Mouse (Mus musculus) hindbrain, embryonic 13.5 days (tissue): ENCODE data around the gene Tet2. TPM values are rescaled to one million over a fixed set of nuclear protein-coding genes. Genes with fewer than 3 reads are reported as not detected.
"Not testable (repeated sequence)": the region's sequence is repeated elsewhere in the genome, so short reads cannot be mapped to it uniquely, and the experiment has no call there.

ENCODE experiments used
- ATAC-seq: fragments of 200-750 bp; cut with Nextera tagmentation; 2 replicates; pipeline ENCODE4 v1.8.0; 2017; ENCODE audit warnings: moderate TSS enrichment; ENCODE audit not compliant: low FRiP score
- H3K27ac ChIP-seq: fragments of 300-500 bp; sonication (generic); 2 replicates; pipeline ENCODE4 v1.5.1; 2015; ENCODE audit warnings: inconsistent platforms, mild to moderate bottlenecking, moderate library complexity
- H3K27me3 ChIP-seq: fragments of 300-500 bp; sonication (generic); 2 replicates; pipeline ENCODE4 v1.6.1; 2015; ENCODE audit warnings: mild to moderate bottlenecking, inconsistent platforms
- H3K36me3 ChIP-seq: fragments of 300-500 bp; sonication (generic); 2 replicates; pipeline ENCODE4 v1.6.1; 2015; ENCODE audit warnings: mild to moderate bottlenecking, inconsistent platforms
- H3K4me1 ChIP-seq: fragments of 300-500 bp; sonication (generic); replicated peaks from 2 replicates; pipeline ENCODE4 v1.6.1; 2015; ENCODE audit warnings: inconsistent platforms
- H3K4me2 ChIP-seq: fragments of 300-500 bp; sonication (generic); 2 replicates; pipeline ENCODE4 v1.6.1; 2015; ENCODE audit warnings: inconsistent platforms, mild to moderate bottlenecking, moderate library complexity
- H3K4me3 ChIP-seq: fragments of 300-500 bp; sonication (generic); 2 replicates; pipeline ENCODE4 v1.5.1; 2015; ENCODE audit warnings: mild to moderate bottlenecking, inconsistent platforms
- H3K9ac ChIP-seq: fragments of 300-500 bp; sonication (generic); 2 replicates; pipeline ENCODE4 v1.6.1; 2015; ENCODE audit warnings: mild to moderate bottlenecking, inconsistent platforms
- H3K9me3 ChIP-seq: fragments of 300-500 bp; sonication (generic); 2 replicates; pipeline ENCODE4 v1.6.1; 2016; ENCODE audit warnings: inconsistent platforms
- WGBS: fragments of 180-500 bp; shearing (Covaris S2); methylation state at CpG from one replicate; pipeline ENCODE4 v1.1.7; 2015; 5-methylcytosine and 5-hydroxymethylcytosine counted together
- polyA plus RNA-seq: library from polyadenylated mRNA; unstranded; fragments of >200 nt; fragmentation: Nextera tagmentation; extraction: Ambion mirVana; gene quantifications from 2 replicates; pipeline ENCODE4 v1.2.1, GENCODE M21; 2015

The Tet2 gene
- polyA plus RNA-seq, 1 experiment from 2014 or later: 21.7 TPM

DNA sequence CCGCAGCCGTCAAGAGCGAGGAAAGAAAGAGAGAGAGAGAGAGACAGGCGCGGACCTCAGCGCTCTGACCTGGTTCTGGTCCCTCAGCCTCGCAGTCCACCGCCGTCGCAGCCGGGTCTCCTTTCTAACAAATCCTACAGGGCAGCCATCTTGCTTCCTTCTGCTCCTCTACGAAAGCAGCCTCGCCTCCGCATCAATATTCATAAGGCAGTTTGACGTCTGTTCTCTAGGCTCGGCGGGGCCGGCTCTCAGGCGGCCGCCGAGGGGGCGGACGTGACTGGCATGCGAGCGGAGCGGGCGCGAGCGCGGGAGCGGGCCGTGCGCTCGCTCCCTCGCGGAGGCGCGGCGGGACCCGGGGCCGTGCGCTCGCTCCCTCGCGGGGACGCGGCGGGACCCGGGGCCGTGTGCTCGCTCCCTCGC lies 798 bp downstream of the Tet2 start:
- H3K27ac ChIP-seq: peak overlapping the region; percentile 94
- peaks cover 26% of the 10 kb centered on the region for H3K4me1 ChIP-seq
- H3K4me3 ChIP-seq: peak overlapping the region; percentile 81
- WGBS: 0% methylated on average over 37 of the region's 52 CpGs
- H3K9me3 ChIP-seq: no peaks in the 10 kb centered on the region
- no peaks in the 10 kb centered on the region for H3K27me3 ChIP-seq
- H3K36me3 ChIP-seq: no peaks in the 10 kb centered on the region
- H3K4me2 ChIP-seq: peak overlapping the region; percentile 75
- peak; percentile 97 for ATAC-seq
- peak overlapping the region; percentile 85 for H3K9ac ChIP-seq

GRCm38 (mm10) chr3:133543101-133544020 lies 1.6 kb downstream of the Tet2 start:
- H3K9ac ChIP-seq: peak overlapping the region; percentile 85
- H3K4me1 ChIP-seq: peaks cover 26% of the 10 kb centered on the region
- H3K4me3 ChIP-seq: peak overlapping the region; percentile 81
- under 1% methylated on average over 21 of the region's 21 CpGs for WGBS
- H3K36me3 ChIP-seq: peaks cover 4% of the 10 kb centered on the region
- no peaks in the 10 kb centered on the region for H3K9me3 ChIP-seq
- no peaks in the 10 kb centered on the region for H3K27me3 ChIP-seq
- ATAC-seq: peak; percentile 3; the same call in 1 of the 2 replicates
- H3K4me2 ChIP-seq: peak overlapping the region; percentile 75
- H3K27ac ChIP-seq: peak overlapping the region; percentile 94

DNA sequence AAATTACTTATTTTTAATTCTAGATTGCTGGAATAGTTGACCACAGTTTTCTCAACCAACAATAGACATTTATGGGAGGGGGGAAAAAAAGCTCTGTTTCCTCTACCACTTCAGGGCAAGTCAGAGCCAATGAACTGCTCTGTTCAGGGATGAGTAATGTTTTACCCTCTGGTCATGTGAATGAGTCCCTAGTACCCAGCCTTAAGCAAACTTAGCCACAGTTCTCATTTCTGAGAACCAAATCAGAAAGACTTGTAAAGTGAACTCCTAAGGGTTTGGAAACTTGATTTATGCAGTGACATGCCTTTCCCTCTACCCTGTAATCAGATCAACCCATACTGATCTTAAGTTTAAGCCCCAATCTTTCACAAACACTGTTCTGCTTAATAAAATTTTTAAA lies 2.9 kb downstream of the Tet2 start:
- no peaks in the 10 kb centered on the region for H3K9me3 ChIP-seq
- no peak for ATAC-seq
- H3K9ac ChIP-seq: no peak overlapping the region
- H3K36me3 ChIP-seq: peaks cover 10% of the 10 kb centered on the region
- peak overlapping the region; percentile 75 for H3K4me2 ChIP-seq
- no peaks in the 10 kb centered on the region for H3K27me3 ChIP-seq
- H3K4me3 ChIP-seq: peak overlapping the region; percentile 81; the same call in 1 of the 2 replicates
- no peak overlapping the region for H3K27ac ChIP-seq
- H3K4me1 ChIP-seq: peaks cover 26% of the 10 kb centered on the region

DNA sequence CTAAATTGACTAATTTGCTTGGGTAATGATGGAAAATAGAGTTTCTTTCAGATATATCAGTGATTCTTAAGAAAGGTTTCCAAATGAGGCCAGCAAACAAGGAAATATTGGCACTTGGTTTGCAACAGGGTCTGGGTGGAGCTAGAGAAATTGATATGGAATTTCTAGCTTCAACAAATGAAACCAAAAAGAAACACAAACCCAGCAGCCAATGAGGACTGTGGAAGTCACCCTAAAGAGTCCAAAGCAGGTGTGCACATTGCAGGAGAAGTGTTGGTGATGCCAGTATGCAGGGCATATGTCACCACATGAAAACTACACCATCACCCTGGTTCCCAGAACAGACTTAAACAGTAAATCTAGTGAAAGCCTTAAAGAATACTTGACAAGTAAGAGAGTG lies 3.9 kb downstream of the Tet2 start:
- no peak overlapping the region for H3K9ac ChIP-seq
- H3K4me1 ChIP-seq: peaks cover 26% of the 10 kb centered on the region
- H3K27me3 ChIP-seq: no peaks in the 10 kb centered on the region
- H3K27ac ChIP-seq: no peak overlapping the region
- H3K36me3 ChIP-seq: peaks cover 16% of the 10 kb centered on the region
- no peak overlapping the region for H3K4me3 ChIP-seq
- H3K9me3 ChIP-seq: no peaks in the 10 kb centered on the region
- H3K4me2 ChIP-seq: peak overlapping the region; percentile 13; the same call in 1 of the 2 replicates
- no peak for ATAC-seq

DNA sequence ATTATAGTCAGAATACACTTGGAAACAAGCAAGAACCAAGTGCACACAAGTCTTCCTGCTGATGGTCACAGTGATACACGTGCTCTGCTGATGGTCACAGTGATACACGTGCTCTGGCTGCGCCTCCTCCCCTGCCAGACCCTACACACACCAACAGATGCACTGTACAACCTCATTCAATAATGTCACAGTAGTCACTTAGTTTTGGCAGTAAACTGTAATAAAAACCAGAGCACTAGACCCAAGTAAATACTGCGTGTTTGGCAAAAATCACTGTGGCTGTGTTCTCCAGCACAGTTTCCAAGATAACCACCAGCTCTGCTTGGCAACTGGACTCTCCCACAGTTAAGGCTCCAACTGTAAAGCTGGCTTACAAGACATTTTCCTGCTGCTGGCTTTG lies 4.9 kb downstream of the Tet2 start:
- H3K4me1 ChIP-seq: peaks cover 21% of the 10 kb centered on the region
- no peaks in the 10 kb centered on the region for H3K9me3 ChIP-seq
- no peak for ATAC-seq
- H3K27ac ChIP-seq: no peak overlapping the region
- H3K36me3 ChIP-seq: peaks cover 16% of the 10 kb centered on the region
- no peaks in the 10 kb centered on the region for H3K27me3 ChIP-seq
- H3K4me3 ChIP-seq: no peak overlapping the region
- WGBS: 85% methylated on average over 4 of the region's 4 CpGs
- no peak overlapping the region for H3K4me2 ChIP-seq
- no peak overlapping the region; the same call in 1 of the 2 replicates for H3K9ac ChIP-seq

- WGBS: 97% methylated on average over 3 of the region's 4 CpGs
- H3K4me2 ChIP-seq, H3K27ac ChIP-seq, H3K9me3 ChIP-seq, ATAC-seq, H3K4me3 ChIP-seq, H3K9ac ChIP-seq, H3K27me3 ChIP-seq: not testable (repeated sequence)
- Histone ChIP-seq H3K36me3 (peaks cover 16% of the 10 kb centered on the region), H3K4me1 (peaks cover 30% of the 10 kb centered on the region)
Measured at GRCm38 (mm10) chr3:133538499-133538898, 6.4 kb downstream of the Tet2 start.

DNA sequence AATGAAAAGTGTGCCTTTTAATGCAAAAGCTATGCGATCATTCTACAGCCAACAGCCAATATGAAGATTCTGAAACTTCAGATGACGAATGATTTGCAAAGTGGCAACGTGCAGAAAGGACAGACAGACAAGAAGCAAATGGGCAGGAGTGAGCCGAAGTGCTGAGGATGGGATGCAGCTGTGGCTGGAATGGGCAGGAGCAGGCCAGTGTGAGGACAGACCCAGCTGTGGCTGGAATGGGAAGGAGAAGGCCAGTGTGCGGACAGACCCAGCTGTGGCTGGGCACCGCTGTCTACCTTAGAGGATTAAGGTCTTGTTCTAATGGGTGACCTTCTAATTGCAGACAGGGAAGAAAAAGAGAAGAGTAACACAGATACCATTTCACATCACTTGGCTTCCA lies 9.3 kb downstream of the Tet2 start:
- H3K9me3 ChIP-seq: no peaks in the 10 kb centered on the region
- H3K4me3 ChIP-seq: no peak overlapping the region
- no peak for ATAC-seq
- no peak overlapping the region for H3K9ac ChIP-seq
- H3K4me2 ChIP-seq: no peak overlapping the region
- peaks cover 27% of the 10 kb centered on the region for H3K4me1 ChIP-seq
- no peak overlapping the region for H3K27ac ChIP-seq
- H3K36me3 ChIP-seq: peaks cover 16% of the 10 kb centered on the region
- H3K27me3 ChIP-seq: no peaks in the 10 kb centered on the region
- 89% methylated on average over 6 of the region's 6 CpGs for WGBS

GRCm38 (mm10) chr3:133534066-133534465 lies 10.9 kb downstream of the Tet2 start:
- no peak for ATAC-seq
- Histone ChIP-seq H3K9ac (no peak overlapping the region), H3K36me3 (peaks cover 16% of the 10 kb centered on the region), H3K27me3 (no peaks in the 10 kb centered on the region), H3K9me3 (no peaks in the 10 kb centered on the region), H3K4me2 (no peak overlapping the region), H3K27ac (no peak overlapping the region), H3K4me3 (no peak overlapping the region), H3K4me1 (peaks cover 18% of the 10 kb centered on the region)
- WGBS: 22% methylated on average over 6 of the region's 6 CpGs

DNA sequence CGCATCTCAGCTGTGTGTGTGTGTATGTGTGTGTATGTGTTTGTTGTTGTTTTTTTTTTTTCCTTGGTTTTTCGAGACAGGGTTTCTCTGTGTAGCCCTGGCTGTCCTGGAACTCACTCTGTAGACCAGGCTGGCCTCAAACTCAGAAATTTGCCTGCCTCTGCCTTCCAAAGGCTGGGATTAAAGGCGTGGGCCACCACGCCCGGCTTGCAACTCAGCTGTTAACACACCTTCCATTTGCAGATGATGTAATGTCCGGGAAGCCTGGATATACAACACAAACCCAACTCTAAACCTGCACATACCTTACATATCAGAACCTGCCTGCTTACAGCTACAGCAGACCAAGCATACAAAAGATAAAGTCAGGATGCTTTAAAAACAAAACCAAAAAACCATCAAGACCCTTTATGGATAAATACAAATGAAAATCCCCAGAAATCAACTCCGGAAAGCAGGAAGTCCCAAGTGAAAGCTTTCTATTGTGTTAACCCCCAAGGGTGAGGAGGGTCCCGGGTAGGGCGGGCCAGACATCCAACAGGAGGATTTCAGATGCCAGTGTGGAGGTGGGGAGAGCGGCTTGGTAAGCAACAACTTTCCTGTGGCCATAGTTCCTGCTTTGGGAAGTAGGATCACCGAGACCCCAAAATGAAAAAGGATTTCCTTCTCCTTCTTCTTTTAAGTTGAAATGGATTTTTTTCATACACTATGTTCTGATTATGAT lies 11.5 kb downstream of the Tet2 start:
- Histone ChIP-seq H3K4me2 (no peak overlapping the region), H3K9ac (no peak overlapping the region), H3K4me1 (peaks cover 18% of the 10 kb centered on the region), H3K36me3 (peaks cover 12% of the 10 kb centered on the region; the same call in 1 of the 2 replicates), H3K27ac (no peak overlapping the region), H3K4me3 (no peak overlapping the region), H3K27me3 (no peaks in the 10 kb centered on the region), H3K9me3 (no peaks in the 10 kb centered on the region)
- 55% methylated on average over 11 of the region's 11 CpGs for WGBS
- ATAC-seq: no peak

GRCm38 (mm10) chr3:133532806-133533205 lies 12.1 kb downstream of the Tet2 start:
- no peak for ATAC-seq
- Histone ChIP-seq H3K9ac (no peak overlapping the region), H3K4me1 (peaks cover 18% of the 10 kb centered on the region), H3K27ac (no peak overlapping the region), H3K36me3 (peaks cover 7% of the 10 kb centered on the region; the same call in 1 of the 2 replicates), H3K9me3 (no peaks in the 10 kb centered on the region), H3K4me2 (no peak overlapping the region), H3K27me3 (no peaks in the 10 kb centered on the region), H3K4me3 (no peak overlapping the region)
- 59% methylated on average over 3 of the region's 3 CpGs for WGBS

DNA sequence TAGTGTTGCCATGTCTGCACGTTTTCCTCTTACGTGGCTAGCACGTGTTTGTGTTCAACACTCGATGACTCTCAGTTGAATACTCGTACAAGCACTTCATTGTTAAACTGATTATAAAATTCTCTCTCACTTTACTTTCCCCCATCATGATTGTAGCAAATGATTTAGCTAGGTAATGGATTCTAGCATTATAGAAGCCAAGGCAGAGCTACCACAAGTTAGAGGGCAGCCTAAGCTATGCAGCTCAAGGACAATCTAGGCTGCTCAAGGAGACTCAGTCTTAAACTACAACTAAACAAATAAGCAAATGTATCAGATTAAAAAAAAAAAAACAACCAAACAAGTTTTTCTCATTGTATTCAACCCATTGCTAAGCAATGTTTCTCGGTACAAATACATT lies 12.7 kb downstream of the Tet2 start:
- Histone ChIP-seq H3K36me3 (peaks cover 6% of the 10 kb centered on the region; the same call in 1 of the 2 replicates), H3K27ac (no peak overlapping the region), H3K9ac (no peak overlapping the region), H3K4me1 (peaks cover 18% of the 10 kb centered on the region), H3K4me3 (no peak overlapping the region), H3K27me3 (no peaks in the 10 kb centered on the region), H3K9me3 (no peaks in the 10 kb centered on the region), H3K4me2 (no peak overlapping the region)
- no peak for ATAC-seq
- WGBS: 85% methylated on average over 6 of the region's 6 CpGs

DNA sequence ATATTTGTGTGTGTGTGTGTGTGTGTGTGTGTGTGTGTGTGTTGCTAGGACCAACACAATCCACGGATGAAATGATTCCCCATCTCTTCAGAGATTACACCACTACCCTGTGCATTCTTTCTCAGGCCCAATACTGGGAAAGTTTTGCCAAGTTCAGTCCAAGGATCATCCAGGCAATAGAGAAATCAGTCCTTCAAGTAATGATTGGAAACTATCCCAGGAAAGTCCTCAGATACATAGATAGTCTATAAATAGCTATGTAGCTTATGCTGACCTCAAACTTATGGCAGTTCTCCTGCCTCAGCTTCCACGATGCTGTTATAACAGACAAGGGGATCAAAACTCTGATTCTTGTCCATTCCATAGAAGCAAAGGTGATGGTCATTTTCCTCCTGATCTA lies 13.8 kb downstream of the Tet2 start:
- H3K4me2 ChIP-seq: no peak overlapping the region
- no peak overlapping the region for H3K4me3 ChIP-seq
- no peaks in the 10 kb centered on the region for H3K9me3 ChIP-seq
- no peaks in the 10 kb centered on the region for H3K27me3 ChIP-seq
- no peak overlapping the region for H3K27ac ChIP-seq
- peaks cover 18% of the 10 kb centered on the region for H3K4me1 ChIP-seq
- no peak overlapping the region for H3K9ac ChIP-seq
- H3K36me3 ChIP-seq: 0 out of 2 replicates have a peak, but pooled peaks cover under 1% of the 10 kb centered on the region
- ATAC-seq: no peak
- 81% methylated on average over 2 of the region's 2 CpGs for WGBS
